Mouse (Mus musculus): Measurements from ENCODE around the gene Adgb.
"Not testable (repeated sequence)": the region's sequence is repeated elsewhere in the genome, so short reads cannot be mapped to it uniquely, and the experiment has no call there.

The Adgb gene

GRCm38 (mm10) chr10:10471961-10472610 lies at the start of gene Adgb:
Gene Adgb (minus strand): TSS chr10:10472326.
- peak; percentile 85 for DNase-seq

- DNase-seq = no peak
Observed at GRCm38 (mm10) chr10:10480139-10480538, 8.0 kb upstream of the Adgb start.

- not testable (repeated sequence) for DNase-seq
Observed at GRCm38 (mm10) chr10:10477429-10477828, 5.3 kb upstream of the Adgb start.

- no peak for DNase-seq
Observed at GRCm38 (mm10) chr10:10476956-10477355, 4.8 kb upstream of the Adgb start.

- no peak for DNase-seq
Observed at GRCm38 (mm10) chr10:10476549-10476948, 4.4 kb upstream of the Adgb start.

GRCm38 (mm10) chr10:10468699-10469547 lies 3.2 kb downstream of the Adgb start:
- no peak for DNase-seq

GRCm38 (mm10) chr10:10460113-10460512 lies 12.0 kb downstream of the Adgb start:
- no peak for DNase-seq

- DNase-seq = no peak
Observed at GRCm38 (mm10) chr10:10456991-10457390, 15.1 kb downstream of the Adgb start.

GRCm38 (mm10) chr10:10449067-10449466 lies 23.1 kb downstream of the Adgb start:
- DNase-seq = no peak

- DNase-seq = no peak
Observed at GRCm38 (mm10) chr10:10444841-10445466, 27.2 kb downstream of the Adgb start.

GRCm38 (mm10) chr10:10443558-10443957 lies 28.6 kb downstream of the Adgb start:
- DNase-seq = no peak

GRCm38 (mm10) chr10:10435014-10435413 lies 37.1 kb downstream of the Adgb start:
- DNase-seq = no peak

GRCm38 (mm10) chr10:10429635-10430034 lies 42.5 kb downstream of the Adgb start:
- DNase-seq = no peak

GRCm38 (mm10) chr10:10429032-10429431 lies 43.1 kb downstream of the Adgb start:
- no peak for DNase-seq

GRCm38 (mm10) chr10:10424383-10424782 lies 47.7 kb downstream of the Adgb start:
- no peak for DNase-seq

GRCm38 (mm10) chr10:10411046-10411445 lies 61.1 kb downstream of the Adgb start:
- DNase-seq = no peak

- peak; percentile 72 for DNase-seq
Observed at GRCm38 (mm10) chr10:10408166-10408565, 64.0 kb downstream of the Adgb start.

- DNase-seq = no peak
Observed at GRCm38 (mm10) chr10:10395784-10396481, 76.2 kb downstream of the Adgb start.

GRCm38 (mm10) chr10:10374629-10375028 lies 97.5 kb downstream of the Adgb start:
- DNase-seq = no peak

- no peak for DNase-seq
Observed at GRCm38 (mm10) chr10:10364025-10364424, 108.1 kb downstream of the Adgb start.

- DNase-seq = peak; percentile 60
Observed at GRCm38 (mm10) chr10:10355605-10356227, 116.4 kb downstream of the Adgb start.

- DNase-seq = no peak
Observed at GRCm38 (mm10) chr10:10352184-10352583, 119.9 kb downstream of the Adgb start.

GRCm38 (mm10) chr10:10350550-10350949 lies 121.6 kb downstream of the Adgb start:
- DNase-seq = no peak

Measured in embryo, embryonic 11 days (tissue).